Mouse (Mus musculus): Measurements from ENCODE around the gene G3bp1. TPM values are rescaled to one million over a fixed set of nuclear protein-coding genes. Genes with fewer than 3 reads are reported as not detected.

Gene G3bp1
- total and polyA plus RNA-seq, 3 experiments: 145 to 233 (median 183) TPM

DNA sequence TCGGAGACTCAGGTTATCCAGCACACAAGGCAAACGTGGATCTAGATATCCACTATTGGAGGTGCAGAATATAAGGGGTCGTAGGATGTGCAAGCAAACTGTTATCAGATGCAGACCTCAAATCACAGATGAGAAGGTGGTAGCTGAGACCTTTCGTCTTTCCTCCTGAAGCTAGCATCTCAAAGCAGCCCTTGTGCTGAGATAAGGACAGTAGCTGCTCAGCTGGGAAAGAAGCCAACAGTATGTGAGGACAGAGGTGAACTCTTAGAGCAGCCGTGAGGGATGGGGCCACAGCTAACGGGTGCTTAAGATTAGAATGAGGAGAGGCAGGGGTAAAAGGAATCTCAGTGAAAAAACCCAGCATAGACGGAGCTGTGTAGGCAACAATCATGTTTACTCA is 72.6 kb downstream of the G3bp1 start:
- H3K79me2 ChIP-seq (replicated peaks; ENCODE audit: control insufficient read depth, extremely low read depth, insufficient read depth, poor library complexity, severe bottlenecking): no peaks in the 10 kb centered on the region
- peaks cover 12% of the 10 kb centered on the region for H3K9me3 ChIP-seq (replicated peaks; ENCODE audit: low read length)
- H3K4me3 ChIP-seq (replicated peaks in 1 of 3; ENCODE audit: low read depth in 2 of 3, low read length in 2 of 3, poor library complexity in 1 of 3): no peak overlapping the region
- H3K9ac ChIP-seq (ENCODE audit: insufficient read depth, low read depth): no peak overlapping the region
- no peak overlapping the region for H3K4me2 ChIP-seq (ENCODE audit: insufficient read depth, low read depth, poor library complexity, severe bottlenecking)
- H3K27me3 ChIP-seq (replicated peaks): peaks cover 28% of the 10 kb centered on the region
- TF ChIP-seq NELFE (IDR thresholded peaks at IDR 0.05; ENCODE audit: low read depth, low read length) (no peak), PAX5 (IDR thresholded peaks at IDR 0.05; ENCODE audit: low read length) (no peak), JUN (IDR thresholded peaks at IDR 0.05; ENCODE audit: insufficient read depth, low read depth, low read length) (no peak), MYC (IDR thresholded peaks at IDR 0.05; ENCODE audit: low read depth, low read length) (no peak), CTCF (conservative IDR thresholded peaks at IDR 0.05 in 1 of 2, IDR thresholded peaks at IDR 0.05 in 1 of 2; ENCODE audit: low read depth in 2 of 2, low read length in 2 of 2) (no peak), ZNF384 (IDR thresholded peaks at IDR 0.05; ENCODE audit: low read depth, low read length) (no peak), SIN3A (IDR thresholded peaks at IDR 0.05; ENCODE audit: low read length) (no peak), NRF1 (IDR thresholded peaks at IDR 0.05; ENCODE audit: low read depth, low read length) (no peak), HCFC1 (IDR thresholded peaks at IDR 0.05; ENCODE audit: low read depth, low read length) (no peak), MAFK (IDR thresholded peaks at IDR 0.05; ENCODE audit: insufficient replicate concordance, low read length) (no peak), RAD21 (IDR thresholded peaks at IDR 0.05; ENCODE audit: low read depth, low read length) (no peak), ELF1 (IDR thresholded peaks at IDR 0.05; ENCODE audit: low read depth, low read length) (no peak)
- in situ Hi-C loops (cut with MboI; ENCODE audit: low pct_ligation_motif_present, low pct_unique_long_range_greater_than_20kb, low sequenced_read_pairs) (no loop called here), dilution Hi-C loops (cut with MboI; ENCODE audit: extremely low pct_ligation_motif_present, extremely low pct_unique_long_range_greater_than_20kb, low sequenced_read_pairs) (no loop called here)
- H3K27ac ChIP-seq (ENCODE audit: insufficient read depth, low read depth): no peak overlapping the region
- no peak for DNase-seq (ENCODE audit: extremely low read depth)
- peaks cover 4 to 5% of the 10 kb centered on the region in 2 experiments; a peak in 2 of 4 replicates for H3K4me1 ChIP-seq (ENCODE audit: control insufficient read depth in 1 of 2, insufficient read depth in 2 of 2)
- H3K36me3 ChIP-seq (replicated peaks in 1 of 2; ENCODE audit: control insufficient read depth in 1 of 2, insufficient read depth in 1 of 2, low read length in 1 of 2): no peaks in the 10 kb centered on the region

DNA sequence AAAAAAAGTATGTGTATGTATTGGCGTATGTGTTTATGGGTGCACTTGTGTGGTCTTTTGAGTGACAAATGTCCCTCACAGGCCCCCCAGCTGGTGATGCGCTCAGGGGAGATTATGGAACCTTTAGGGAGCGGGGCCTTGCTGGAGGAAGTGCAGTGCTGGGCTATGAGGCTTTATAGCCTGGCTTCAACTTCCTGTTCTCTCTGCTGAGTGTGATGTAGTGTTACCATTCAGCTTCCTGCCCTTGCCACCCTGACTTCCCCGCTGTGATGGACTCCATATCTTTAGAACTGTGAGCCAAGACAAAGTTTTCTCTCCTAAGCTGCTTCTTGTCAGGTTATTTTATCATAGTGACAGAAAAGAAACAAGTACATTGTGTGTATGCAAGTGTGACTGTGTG is 73.2 kb downstream of the G3bp1 start:
- Histone ChIP-seq H3K79me2 (replicated peaks; ENCODE audit: control insufficient read depth, extremely low read depth, insufficient read depth, poor library complexity, severe bottlenecking) (no peaks in the 10 kb centered on the region), H3K4me2 (ENCODE audit: insufficient read depth, low read depth, poor library complexity, severe bottlenecking) (peak overlapping the region; percentile 40; the same call in 1 of the 2 replicates), H3K9ac (ENCODE audit: insufficient read depth, low read depth) (no peak overlapping the region), H3K4me3 (replicated peaks in 1 of 3; ENCODE audit: low read depth in 2 of 3, low read length in 2 of 3, poor library complexity in 1 of 3) (no peak overlapping the region), H3K9me3 (replicated peaks; ENCODE audit: low read length) (peaks cover 12% of the 10 kb centered on the region), H3K27ac (ENCODE audit: insufficient read depth, low read depth) (no peak overlapping the region), H3K27me3 (replicated peaks) (peaks cover 30% of the 10 kb centered on the region), H3K36me3 (replicated peaks in 1 of 2; ENCODE audit: control insufficient read depth in 1 of 2, insufficient read depth in 1 of 2, low read length in 1 of 2) (no peaks in the 10 kb centered on the region), H3K4me1 (ENCODE audit: control insufficient read depth in 1 of 2, insufficient read depth in 2 of 2) (peaks cover 4 to 5% of the 10 kb centered on the region in 2 experiments; a peak in 2 of 4 replicates)
- TF ChIP-seq MAFK (IDR thresholded peaks at IDR 0.05; ENCODE audit: insufficient replicate concordance, low read length) (no peak), ELF1 (IDR thresholded peaks at IDR 0.05; ENCODE audit: low read depth, low read length) (0 out of 2 replicates have a peak, but pooled peaks have one; percentile 29), MXI1 (IDR thresholded peaks at IDR 0.05; ENCODE audit: low read depth, low read length) (no peak), HCFC1 (IDR thresholded peaks at IDR 0.05; ENCODE audit: low read depth, low read length) (no peak), JUN (IDR thresholded peaks at IDR 0.05; ENCODE audit: insufficient read depth, low read depth, low read length) (no peak), CTCF (conservative IDR thresholded peaks at IDR 0.05 in 1 of 2, IDR thresholded peaks at IDR 0.05 in 1 of 2; ENCODE audit: low read depth in 2 of 2, low read length in 2 of 2) (no peak)
- peak; percentile 17 for DNase-seq (ENCODE audit: extremely low read depth)
- dilution Hi-C loops (cut with MboI; ENCODE audit: extremely low pct_ligation_motif_present, extremely low pct_unique_long_range_greater_than_20kb, low sequenced_read_pairs) (no loop called here), in situ Hi-C loops (cut with MboI; ENCODE audit: low pct_ligation_motif_present, low pct_unique_long_range_greater_than_20kb, low sequenced_read_pairs) (no loop called here)
